ENCODE assay signal across 8 mouse cellular contexts in the genomic region with DNA sequence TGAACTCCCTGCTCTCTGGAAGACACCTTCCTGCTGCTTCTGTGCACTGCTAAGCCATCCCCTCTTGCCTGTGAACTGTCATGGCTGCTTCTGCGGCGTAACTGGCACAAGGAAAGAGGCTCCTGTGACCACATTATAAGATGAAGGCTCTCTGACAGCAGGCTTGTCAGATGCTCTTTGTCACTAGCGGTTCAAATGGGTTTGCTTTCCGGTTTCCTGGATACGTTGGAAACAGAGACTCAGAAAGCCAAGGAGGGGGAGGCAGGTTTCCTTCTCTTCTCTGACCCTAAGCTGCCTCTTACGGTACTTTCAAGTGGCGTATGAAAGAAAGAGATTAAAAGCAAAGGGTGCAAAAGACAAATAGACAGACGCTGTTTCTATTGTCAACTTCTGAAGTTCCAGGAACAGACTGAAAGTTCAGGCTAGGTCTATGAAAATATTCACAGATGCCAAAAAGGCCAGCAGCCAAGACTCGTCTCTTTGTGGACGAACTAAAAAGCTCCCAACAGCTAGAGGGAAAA.
DNase-seq lines count a peak whose midpoint lies in the region; ATAC-seq and TF ChIP-seq lines count a peak whose summit lies in the region.

No protein-coding gene starts in this region.

- 39% methylated on average over 10 of the region's 10 CpGs for WGBS in intestine, embryonic 15.5 days
- WGBS in intestine, postnatal 0 days = 43% methylated on average over 10 of the region's 10 CpGs
- WGBS in heart, embryonic 14.5 days = 17% methylated on average over 10 of the region's 10 CpGs

- H3K4me3 ChIP-seq in intestine, embryonic 15.5 days (replicated peaks) = no peak overlapping the region
- no peak overlapping the region for H3K4me3 ChIP-seq in intestine, postnatal 0 days (ENCODE audit: low read depth, low read length)
- H3K4me3 ChIP-seq in heart, embryonic 14.5 days (ENCODE audit: control insufficient read depth in 1 of 2, insufficient read depth in 1 of 2, low read depth in 1 of 2, low read length in 2 of 2) = peak overlapping the region; percentile 11 to 24; a peak in 2 of 4 replicates

- ATAC-seq in intestine, embryonic 15.5 days = no peak
- ATAC-seq in intestine, postnatal 0 days = no peak
- no peak for ATAC-seq in heart, embryonic 14.5 days (ENCODE audit: insufficient number of reproducible peaks, insufficient read depth, low FRiP score, low read depth)

- no peaks in the 10 kb centered on the region for H3K27me3 ChIP-seq in intestine, embryonic 15.5 days (replicated peaks)
- no peaks in the 10 kb centered on the region for H3K27me3 ChIP-seq in intestine, postnatal 0 days (replicated peaks; ENCODE audit: control insufficient read depth, insufficient read depth, low read length)
- H3K27me3 ChIP-seq in heart, embryonic 14.5 days (ENCODE audit: control insufficient read depth, insufficient read depth, low read length) = no peaks in the 10 kb centered on the region

- no peak overlapping the region for H3K9ac ChIP-seq in intestine, embryonic 15.5 days
- H3K9ac ChIP-seq in intestine, postnatal 0 days (ENCODE audit: low read depth, low read length) = no peak overlapping the region
- H3K9ac ChIP-seq in heart, embryonic 14.5 days (ENCODE audit: low read length) = peak overlapping the region; percentile 50

- no peaks in the 10 kb centered on the region for H3K36me3 ChIP-seq in intestine, embryonic 15.5 days
- no peaks in the 10 kb centered on the region for H3K36me3 ChIP-seq in intestine, postnatal 0 days (ENCODE audit: control insufficient read depth, insufficient read depth)
- H3K36me3 ChIP-seq in heart, embryonic 14.5 days (ENCODE audit: control insufficient read depth, insufficient read depth, low read length) = no peaks in the 10 kb centered on the region

- no peak overlapping the region for H3K27ac ChIP-seq in intestine, embryonic 15.5 days
- no peak overlapping the region for H3K27ac ChIP-seq in intestine, postnatal 0 days (ENCODE audit: low read depth, low read length)
- peak overlapping the region in 1 of 2 experiments; percentile 47; a peak in 1 of 4 replicates for H3K27ac ChIP-seq in heart, embryonic 14.5 days (replicated peaks in 1 of 2; ENCODE audit: control insufficient read depth in 1 of 2, insufficient read depth in 1 of 2, low read depth in 2 of 2, low read length in 2 of 2)

- no peaks in the 10 kb centered on the region for H3K9me3 ChIP-seq in intestine, embryonic 15.5 days
- H3K9me3 ChIP-seq in intestine, postnatal 0 days (ENCODE audit: control insufficient read depth) = no peaks in the 10 kb centered on the region
- H3K9me3 ChIP-seq in heart, embryonic 14.5 days (ENCODE audit: control insufficient read depth, low read length) = no peaks in the 10 kb centered on the region

- H3K4me1 ChIP-seq in intestine, embryonic 15.5 days (replicated peaks) = no peaks in the 10 kb centered on the region
- H3K4me1 ChIP-seq in intestine, postnatal 0 days (replicated peaks; ENCODE audit: control insufficient read depth, insufficient read depth, low read length) = no peaks in the 10 kb centered on the region
- H3K4me1 ChIP-seq in heart, embryonic 14.5 days (ENCODE audit: control insufficient read depth in 2 of 2, insufficient read depth in 2 of 2, low read length in 2 of 2) = peaks cover 0 to 7% of the 10 kb centered on the region in 2 experiments; a peak in 3 of 4 replicates

- TF ChIP-seq CTCF in intestine, postnatal 0 days (IDR thresholded peaks at IDR 0.05; ENCODE audit: low read depth) = no peak

- DNase-seq in cerebellum, adult 9-11 months = peak; percentile 30
- DNase-seq in kidney, postnatal 14 days = peak; percentile 32
- DNase-seq in naive thymus-derived CD4-positive, alpha-beta T cell, adult 2 months (ENCODE audit: low read depth) = peak; percentile 36
- DNase-seq in urinary bladder, adult 2 months (ENCODE audit: low spot score) = no peak
- no peak for DNase-seq in right cerebral cortex, postnatal 10 days (ENCODE audit: low spot score in 2 of 2)

- H3K4me2 ChIP-seq in intestine, embryonic 15.5 days (replicated peaks) = peak overlapping the region; percentile 27; the same call in 1 of the 2 replicates
- no peak overlapping the region; the same call in 1 of the 2 replicates for H3K4me2 ChIP-seq in intestine, postnatal 0 days (replicated peaks; ENCODE audit: low read depth)
- H3K4me2 ChIP-seq in heart, embryonic 14.5 days (ENCODE audit: low read length) = peak overlapping the region; percentile 63

Comparison
In these comparisons a context has a peak if more than half of its experiments do, and no peak if none do; other contexts are left out.
1. H3K4me3 ChIP-seq: peak in heart, embryonic 14.5 days (2 of 2); none in intestine, embryonic 15.5 days (single experiment) and intestine, postnatal 0 days (single experiment).
2. DNase-seq: peak in cerebellum, adult 9-11 months (single experiment), kidney, postnatal 14 days (single experiment) and naive thymus-derived CD4-positive, alpha-beta T cell, adult 2 months (single experiment); none in urinary bladder, adult 2 months (single experiment) and right cerebral cortex, postnatal 10 days (0 of 2).